Mouse (Mus musculus) adrenal gland, postnatal 25 days (tissue): ENCODE measurements at regions not wholly inside any gene's neighbourhood (a gene's known extent, or its start where the extent isn't known, plus 50 kb on each side); places are given as distances from the start of the nearest gene placed in this dataset.

Source experiments
- DNase-seq: peaks from one replicate; pipeline ENCODE4 v3.0.0; 2021; ENCODE audit warnings: mixed read lengths

GRCm38 (mm10) chr7:36352761-36353160 is 345.2 kb upstream of the Tshz3 start:
- no peak for DNase-seq

GRCm38 (mm10) chr7:36350616-36351015 is 347.3 kb upstream of the Tshz3 start:
- DNase-seq: no peak

- DNase-seq: no peak
Measured at GRCm38 (mm10) chr7:36348195-36348594, 349.7 kb upstream of the Tshz3 start.

GRCm38 (mm10) chr7:36334857-36335256 is 363.1 kb upstream of the Tshz3 start:
- DNase-seq: no peak

- DNase-seq: no peak
Measured at GRCm38 (mm10) chr7:36334091-36334490, 363.8 kb upstream of the Tshz3 start.

GRCm38 (mm10) chr7:36332633-36333032 is 365.3 kb upstream of the Tshz3 start:
- no peak for DNase-seq

- no peak for DNase-seq
Measured at GRCm38 (mm10) chr7:36328141-36328540, 369.8 kb upstream of the Tshz3 start.

- DNase-seq: no peak
Measured at GRCm38 (mm10) chr7:36324035-36324434, 373.9 kb upstream of the Tshz3 start.

GRCm38 (mm10) chr7:36322181-36322580 is 375.7 kb upstream of the Tshz3 start:
- DNase-seq: no peak

- DNase-seq: peak; percentile 13
Measured at GRCm38 (mm10) chr7:36317466-36318212, 380.3 kb upstream of the Tshz3 start.

GRCm38 (mm10) chr7:36313751-36314150 is 384.2 kb upstream of the Tshz3 start:
- DNase-seq: no peak

GRCm38 (mm10) chr7:36309761-36310605 is 387.9 kb upstream of the Tshz3 start:
- no peak for DNase-seq

GRCm38 (mm10) chr7:36308726-36309125 is 389.2 kb upstream of the Tshz3 start:
- no peak for DNase-seq

- DNase-seq: no peak
Measured at GRCm38 (mm10) chr7:36308106-36308620, 389.8 kb upstream of the Tshz3 start.

- no peak for DNase-seq
Measured at GRCm38 (mm10) chr7:36277275-36277674, 420.6 kb upstream of the Tshz3 start.

GRCm38 (mm10) chr7:36268966-36269365 is 429.0 kb upstream of the Tshz3 start:
- no peak for DNase-seq

GRCm38 (mm10) chr7:36265163-36265823 is 432.6 kb upstream of the Tshz3 start:
- DNase-seq: no peak

- DNase-seq: no peak
Measured at GRCm38 (mm10) chr7:36262124-36262710, 435.7 kb upstream of the Tshz3 start.

- no peak for DNase-seq
Measured at GRCm38 (mm10) chr7:36257102-36257501, 440.8 kb upstream of the Tshz3 start.

- DNase-seq: no peak
Measured at GRCm38 (mm10) chr7:36247356-36247755, 444.6 kb upstream of the Zfp507 start.

GRCm38 (mm10) chr7:36236673-36237072 is 433.9 kb upstream of the Zfp507 start:
- DNase-seq: no peak

- DNase-seq: no peak
Measured at GRCm38 (mm10) chr7:36229031-36229430, 426.2 kb upstream of the Zfp507 start.
